Mouse (Mus musculus) kidney, adult 2 months (tissue): ENCODE measurements around the gene Hoxa3. TPM values are rescaled to one million over a fixed set of nuclear protein-coding genes. Genes with fewer than 3 reads are reported as not detected.
A peak's percentile ranks its signal among the peaks of the same experiment; 100 is the strongest.

Experiments used
- DNase-seq: peaks from one replicate; pipeline ENCODE4 v3.0.0; 2021
- H3K27ac ChIP-seq: fragments of 200-500 bp; 2 replicates; pipeline ENCODE4 v1.5.1; 2012; ENCODE audit warnings: low read depth, low read length, control low read depth, inconsistent platforms; ENCODE audit not compliant: insufficient read depth
- H3K27me3 ChIP-seq: fragments of 200-500 bp; replicated peaks from 2 replicates; pipeline ENCODE4 v1.6.1; 2012; ENCODE audit warnings: mild to moderate bottlenecking, moderate library complexity, low read length, inconsistent platforms; ENCODE audit not compliant: control insufficient read depth, insufficient read depth
- H3K36me3 ChIP-seq: fragments of 200-500 bp; 2 replicates; pipeline ENCODE4 v1.6.1; 2012; ENCODE audit warnings: mild to moderate bottlenecking, moderate library complexity, low read length, inconsistent platforms; ENCODE audit not compliant: control insufficient read depth, insufficient read depth
- H3K4me1 ChIP-seq: fragments of 200-500 bp; 2 replicates; pipeline ENCODE4 v1.6.1; 2011; ENCODE audit warnings: low read length; ENCODE audit not compliant: control insufficient read depth, insufficient read depth
- H3K4me3 ChIP-seq: fragments of 200-500 bp; 2 replicates; pipeline ENCODE4 v1.5.1; 2011; ENCODE audit warnings: mild to moderate bottlenecking, low read depth, low read length, control low read depth; ENCODE audit not compliant: insufficient read depth
- CTCF ChIP-seq: fragments of 200-500 bp; conservative IDR thresholded peaks from 2 replicates; pipeline ENCODE4 v1.5.1; 2011; ENCODE audit warnings: low read depth, mild to moderate bottlenecking, control low read depth, low read length, moderate library complexity, mixed read lengths; ENCODE audit not compliant: insufficient read depth, insufficient read length
- POLR2A ChIP-seq: fragments of 200-500 bp; IDR thresholded peaks from one replicate; pipeline ENCODE4 v1.6.1; 2011; ENCODE audit warnings: low read depth, low read length, control low read depth
- WGBS: fragments of 180-500 bp; shearing (Covaris S2); methylation state at CpG from one replicate; pipeline ENCODE4 v1.1.7; 2018; 5-methylcytosine and 5-hydroxymethylcytosine counted together
- polyA plus RNA-seq: library from polyadenylated mRNA; depleted of rRNA; stranded (reverse); fragments of >200 nt; gene quantifications from 2 replicates; pipeline ENCODE4 v1.2.3, GENCODE M21; 2012

Hoxa3 gene
- polyA plus RNA-seq, 1 experiment, result 7.6 TPM

- Histone ChIP-seq H3K27me3 (no peaks in the 10 kb centered on the region), H3K36me3 (no peaks in the 10 kb centered on the region; the same call in 1 of the 2 replicates), H3K27ac (peak overlapping the region; percentile 98), H3K4me1 (0 out of 2 replicates have a peak, but pooled peaks cover 4% of the 10 kb centered on the region), H3K4me3 (peak overlapping the region; percentile 91)
- no peak for TF ChIP-seq POLR2A
- no peak for TF ChIP-seq CTCF
- DNase-seq, result peak; percentile 81
- 26% methylated on average over 32 of the region's 32 CpGs for WGBS
Measured at GRCm38 (mm10) chr6:52220003-52220864, 7.1 kb upstream of the Hoxa3 start.

- Histone ChIP-seq H3K27me3 (no peaks in the 10 kb centered on the region), H3K4me3 (peak overlapping the region; percentile 91), H3K36me3 (no peaks in the 10 kb centered on the region; the same call in 1 of the 2 replicates), H3K4me1 (0 out of 2 replicates have a peak, but pooled peaks cover 10% of the 10 kb centered on the region), H3K27ac (peak overlapping the region; percentile 98)
- TF ChIP-seq POLR2A (no peak), CTCF (no peak)
- WGBS, result 36% methylated on average over 9 of the region's 9 CpGs
- peak; percentile 63 for DNase-seq
Measured at GRCm38 (mm10) chr6:52219234-52219942, 6.3 kb upstream of the Hoxa3 start.

DNA sequence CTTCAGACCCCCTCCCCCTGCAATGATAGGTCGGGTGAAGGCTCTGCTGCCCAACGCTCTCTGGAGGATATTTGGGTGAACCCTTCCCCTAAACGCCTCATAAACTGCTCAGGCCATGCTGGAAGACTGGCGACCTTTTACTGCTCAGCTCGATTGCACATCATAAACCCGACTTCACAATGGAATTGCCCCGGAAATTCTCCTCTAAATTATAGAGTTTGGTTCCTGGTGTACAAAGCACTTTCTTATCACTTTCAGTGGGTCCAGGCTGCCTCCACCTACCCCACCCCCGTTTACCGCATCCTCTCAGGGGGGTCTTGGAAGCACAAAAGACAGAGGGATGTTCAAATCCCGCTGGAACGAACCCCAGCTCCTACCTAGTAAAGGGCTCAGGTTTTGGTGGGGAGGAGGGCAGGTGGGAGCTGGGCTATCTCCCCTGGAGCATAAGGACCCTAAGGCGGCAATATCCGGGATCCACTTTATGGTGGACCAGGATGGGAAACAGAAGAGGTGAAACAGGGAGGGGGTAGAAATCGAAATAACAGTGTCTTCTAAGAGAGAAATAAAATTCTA is 5.6 kb upstream of the Hoxa3 start:
- H3K27me3 ChIP-seq, result no peaks in the 10 kb centered on the region
- DNase-seq, result peak; percentile 55
- TF ChIP-seq POLR2A (no peak), CTCF (no peak)
- H3K4me3 ChIP-seq, result peak overlapping the region; percentile 85
- no peaks in the 10 kb centered on the region for H3K36me3 ChIP-seq
- H3K27ac ChIP-seq, result peak overlapping the region; percentile 98
- 0 out of 2 replicates have a peak, but pooled peaks cover 12% of the 10 kb centered on the region for H3K4me1 ChIP-seq
- WGBS, result 40% methylated on average over 14 of the region's 14 CpGs

DNA sequence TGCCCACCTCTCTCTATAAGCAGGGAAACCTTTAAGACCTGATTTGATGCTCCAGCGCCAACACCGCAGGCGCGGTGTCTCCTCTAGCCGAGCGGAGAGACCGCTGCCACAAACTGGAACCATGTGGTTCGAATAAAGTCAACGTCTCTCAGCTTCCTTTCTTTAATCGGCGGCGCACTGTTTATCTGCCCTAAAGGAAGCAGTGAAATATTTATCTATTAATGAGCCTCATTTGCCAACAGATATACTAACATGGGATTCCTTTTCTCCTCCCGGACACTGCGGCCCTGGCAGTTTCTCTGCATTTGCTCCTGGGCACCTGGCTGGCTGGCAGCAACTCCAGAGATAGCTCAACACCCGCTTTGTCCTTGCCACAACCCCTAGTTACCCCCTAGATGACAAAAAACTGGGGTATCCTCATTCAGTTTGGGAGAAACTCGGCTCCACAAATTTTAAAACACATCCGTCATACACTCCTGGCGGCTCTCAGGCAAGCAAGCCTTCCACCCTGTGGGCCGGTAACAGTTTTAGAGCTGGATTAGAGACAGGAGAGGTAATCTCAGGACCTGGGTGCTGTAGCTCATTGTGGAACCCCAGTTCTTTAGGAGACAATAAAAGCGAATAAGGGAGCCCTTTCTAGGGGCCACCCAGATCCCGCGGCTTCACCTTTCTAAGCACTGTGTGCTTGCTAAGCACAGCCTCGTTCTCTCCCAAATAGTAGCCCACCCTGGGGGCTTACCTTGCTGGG is 4.9 kb upstream of the Hoxa3 start:
- DNase-seq, result peak; percentile 59
- WGBS, result 20% methylated on average over 23 of the region's 23 CpGs
- Histone ChIP-seq H3K27me3 (no peaks in the 10 kb centered on the region), H3K27ac (peak overlapping the region; percentile 98), H3K36me3 (no peaks in the 10 kb centered on the region), H3K4me3 (peak overlapping the region; percentile 85), H3K4me1 (0 out of 2 replicates have a peak, but pooled peaks cover 12% of the 10 kb centered on the region)
- TF ChIP-seq CTCF (no peak), POLR2A (no peak)

DNA sequence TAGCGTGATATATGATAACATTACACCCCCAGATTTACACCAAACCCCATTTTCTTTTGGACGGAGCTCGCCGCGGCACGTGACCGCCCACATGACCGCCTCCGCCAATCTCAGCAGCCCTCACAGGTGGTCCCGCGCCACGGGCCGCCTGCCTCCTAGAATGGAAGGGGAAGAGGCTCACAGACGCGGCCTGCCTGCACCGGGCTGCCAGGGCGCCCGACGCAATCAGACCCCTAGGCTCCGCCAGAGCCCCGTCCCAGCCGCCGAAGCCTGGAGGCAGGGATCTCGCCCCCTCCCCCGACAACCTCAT is 4.3 kb upstream of the Hoxa3 start:
- peak; percentile 96 for DNase-seq
- Histone ChIP-seq H3K27ac (peak overlapping the region; percentile 98), H3K27me3 (no peaks in the 10 kb centered on the region), H3K4me3 (peak overlapping the region; percentile 85), H3K36me3 (no peaks in the 10 kb centered on the region), H3K4me1 (0 out of 2 replicates have a peak, but pooled peaks cover 12% of the 10 kb centered on the region)
- TF ChIP-seq POLR2A (peak; percentile 80), CTCF (no peak)
- WGBS, result 1% methylated on average over 25 of the region's 25 CpGs

DNA sequence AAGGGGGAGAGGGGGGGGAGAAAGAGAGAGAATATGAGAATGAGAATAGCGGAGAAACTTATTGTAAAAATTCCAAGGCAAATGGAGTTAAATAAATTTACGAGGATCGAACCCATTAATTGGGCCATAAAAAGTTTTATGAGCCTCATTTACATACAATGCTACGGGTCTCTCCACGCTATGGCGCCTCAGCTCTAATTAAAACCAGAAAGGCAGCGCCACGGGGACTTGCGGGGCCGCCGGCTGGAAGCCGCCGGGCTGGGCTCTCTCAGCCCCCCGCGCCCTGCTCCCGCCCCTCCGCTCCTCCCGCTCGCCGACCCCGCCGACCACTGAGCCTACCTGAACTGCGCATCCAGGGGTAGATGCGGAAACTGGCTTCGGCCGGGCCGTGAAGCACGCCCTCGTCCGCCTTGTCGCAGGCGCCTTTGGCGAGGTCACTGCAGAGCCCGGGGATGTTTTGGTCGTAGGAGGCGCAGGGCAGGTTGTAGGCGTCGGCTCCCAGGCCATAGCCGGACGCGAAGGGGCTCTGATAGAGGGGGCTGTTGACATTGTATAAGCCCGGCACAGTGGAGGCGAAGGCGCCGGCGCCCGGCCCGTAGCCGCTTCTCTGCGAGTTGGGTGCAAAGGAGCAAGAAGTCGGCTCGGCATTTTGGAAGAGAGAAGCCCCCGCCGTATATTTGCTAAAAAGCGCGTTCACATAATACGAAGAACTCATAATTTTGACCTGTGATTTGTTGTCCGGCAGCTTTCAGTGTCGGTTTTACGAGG is 3.7 kb upstream of the Hoxa3 start:
- Histone ChIP-seq H3K4me1 (0 out of 2 replicates have a peak, but pooled peaks cover 12% of the 10 kb centered on the region), H3K4me3 (peak overlapping the region; percentile 85), H3K27ac (peak overlapping the region; percentile 94), H3K36me3 (no peaks in the 10 kb centered on the region), H3K27me3 (no peaks in the 10 kb centered on the region)
- TF ChIP-seq POLR2A (no peak), CTCF (no peak)
- DNase-seq, result peak; percentile 70
- 1% methylated on average over 60 of the region's 60 CpGs for WGBS
